Mouse (Mus musculus) c-Kit-positive CD71-positive TER-119-negative erythroid progenitor cells, embryonic 14.5 days (primary cell): ENCODE results near the gene Asic4.

Source experiments
- DNase-seq: peaks from one replicate; pipeline ENCODE4 v3.0.0-alpha.2; 2013; ENCODE audit warnings: low read depth

Asic4 gene

GRCm38 (mm10) chr1:75503651-75503980 lies 53.4 kb downstream of the Asic4 start:
- no peak for DNase-seq

GRCm38 (mm10) chr1:75504256-75505045 lies 54.2 kb downstream of the Asic4 start:
- DNase-seq: no peak

- DNase-seq: no peak
Measured at GRCm38 (mm10) chr1:75505159-75505955, 55.1 kb downstream of the Asic4 start.

- no peak for DNase-seq
Measured at GRCm38 (mm10) chr1:75505956-75506831, 56.0 kb downstream of the Asic4 start, which contains the start of gene Obsl1. Gene Obsl1, minus strand, starts transcription at chr1:75506452.

- DNase-seq: no peak
Measured at GRCm38 (mm10) chr1:75507006-75507405, 56.8 kb downstream of the Asic4 start, which contains the start of gene Inha. Gene Inha, plus strand, starts transcription at chr1:75507077.

- DNase-seq: no peak
Measured at GRCm38 (mm10) chr1:75509586-75509985, 59.4 kb downstream of the Asic4 start.

- DNase-seq: no peak
Measured at GRCm38 (mm10) chr1:75510154-75510553, 59.9 kb downstream of the Asic4 start.

GRCm38 (mm10) chr1:75511437-75512210 lies 61.4 kb downstream of the Asic4 start:
- DNase-seq: no peak

GRCm38 (mm10) chr1:75512550-75512949 lies 62.3 kb downstream of the Asic4 start:
- no peak for DNase-seq

GRCm38 (mm10) chr1:75516703-75517380 lies 66.6 kb downstream of the Asic4 start:
- no peak for DNase-seq

GRCm38 (mm10) chr1:75517984-75518383 lies 67.7 kb downstream of the Asic4 start:
- DNase-seq: no peak

GRCm38 (mm10) chr1:75518427-75518826 lies 68.2 kb downstream of the Asic4 start:
- no peak for DNase-seq

- no peak for DNase-seq
Measured at GRCm38 (mm10) chr1:75519576-75519975, 69.3 kb downstream of the Asic4 start.

GRCm38 (mm10) chr1:75521321-75522031 lies 71.2 kb downstream of the Asic4 start, which contains the start of gene Stk11ip:
Gene Stk11ip, plus strand, starts transcription at chr1:75521529.
- DNase-seq: peak; percentile 95
